Mouse (Mus musculus): ENCODE measurements around the gene Cyp4f39.
"Not testable (repeated sequence)": the region's sequence is repeated elsewhere in the genome, so short reads cannot be mapped to it uniquely, and the experiment has no call there.

Gene Cyp4f39

DNA sequence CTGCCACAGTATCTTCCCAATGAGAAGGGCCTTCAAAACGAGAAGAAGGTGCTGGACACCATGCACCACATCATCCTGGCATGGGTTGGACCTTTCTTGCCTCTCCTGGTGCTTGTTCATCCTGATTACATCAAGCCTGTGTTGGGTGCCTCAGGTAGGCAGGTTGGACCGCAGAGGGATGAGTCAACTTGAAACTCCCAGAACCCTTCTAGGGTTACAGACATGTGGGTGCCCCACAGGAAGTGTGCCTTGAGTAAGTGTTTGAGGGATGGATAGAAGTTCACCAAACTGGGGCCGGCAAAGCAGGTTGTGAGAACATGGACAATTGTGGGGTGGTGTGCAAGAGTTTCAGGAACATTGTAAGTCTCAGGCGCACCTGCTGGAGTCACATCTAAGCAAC lies 18.3 kb downstream of the Cyp4f39 start:
- no peak for DNase-seq (ENCODE audit: extremely low read depth, insufficient read length, low spot score)

DNA sequence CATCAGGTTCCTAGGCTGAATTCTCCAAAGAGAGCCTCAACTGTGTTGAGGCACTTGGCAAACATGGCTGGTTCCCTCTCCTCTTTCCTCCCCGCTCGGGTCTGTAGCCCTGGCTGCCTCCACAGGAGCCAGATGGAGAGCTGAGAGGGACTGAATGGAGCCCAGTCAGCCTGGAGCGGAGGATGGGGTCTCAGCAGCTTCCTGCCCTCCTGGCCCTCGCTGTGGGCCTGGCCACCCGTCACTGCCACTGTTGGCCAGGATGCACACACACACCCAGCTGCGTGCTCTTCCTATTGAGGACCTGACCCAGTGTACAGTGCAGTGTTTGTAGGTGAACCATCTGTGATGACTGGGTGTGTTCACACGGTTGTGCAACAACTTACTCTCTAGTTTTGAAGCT lies 19.7 kb downstream of the Cyp4f39 start:
- DNase-seq (ENCODE audit: extremely low read depth, insufficient read length, low spot score), result no peak

DNA sequence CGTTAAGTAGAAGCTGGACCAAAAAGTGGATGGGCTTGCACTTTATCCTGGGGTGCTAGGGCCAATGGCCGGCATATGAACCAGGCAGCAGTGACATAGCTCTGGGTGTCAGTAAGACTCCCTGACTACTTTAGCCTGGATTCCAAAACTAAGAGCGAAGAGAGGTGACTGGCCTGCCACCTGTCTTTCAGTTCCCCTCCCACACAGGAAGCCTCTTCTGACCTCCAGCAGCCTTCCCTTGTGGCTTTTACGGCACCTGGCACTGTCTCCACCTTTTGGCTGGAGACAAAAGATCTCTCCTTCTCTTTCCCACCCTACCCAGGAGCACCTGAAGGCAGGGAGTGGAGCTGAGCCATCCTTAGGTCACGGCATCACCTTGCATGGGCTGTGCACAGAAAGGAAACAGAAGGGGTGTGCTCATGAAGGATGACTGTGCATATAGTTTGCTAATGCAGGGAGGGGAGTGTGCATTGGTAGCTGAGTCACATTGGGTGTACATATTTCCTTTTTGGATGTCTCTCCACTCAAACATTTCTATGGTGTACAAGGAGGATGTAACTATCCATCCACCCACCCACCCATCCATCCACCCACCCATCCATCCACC lies 22.5 kb downstream of the Cyp4f39 start:
- no peak for DNase-seq (ENCODE audit: extremely low read depth, insufficient read length, low spot score)

DNA sequence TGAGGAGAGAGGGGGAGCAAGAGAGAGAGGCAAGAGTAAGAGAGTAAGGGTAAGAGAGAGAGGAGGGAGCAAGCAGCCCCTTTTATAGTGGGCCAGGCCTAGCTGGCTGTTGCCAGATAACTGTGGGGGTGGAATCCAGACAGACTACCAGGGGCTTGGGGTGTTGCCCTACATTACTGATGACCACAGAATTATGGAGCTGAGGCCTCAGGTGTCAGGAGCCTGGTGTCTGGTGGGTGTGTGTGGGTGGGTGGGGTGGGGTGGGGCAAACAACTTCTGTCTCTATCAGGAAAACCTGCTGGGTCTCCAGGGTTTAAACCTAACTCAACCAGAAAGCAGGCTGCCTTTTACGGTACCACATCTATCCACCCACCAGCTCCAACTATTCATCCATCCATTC lies 24.7 kb downstream of the Cyp4f39 start:
- DNase-seq (ENCODE audit: extremely low read depth, insufficient read length, low spot score), result no peak

DNA sequence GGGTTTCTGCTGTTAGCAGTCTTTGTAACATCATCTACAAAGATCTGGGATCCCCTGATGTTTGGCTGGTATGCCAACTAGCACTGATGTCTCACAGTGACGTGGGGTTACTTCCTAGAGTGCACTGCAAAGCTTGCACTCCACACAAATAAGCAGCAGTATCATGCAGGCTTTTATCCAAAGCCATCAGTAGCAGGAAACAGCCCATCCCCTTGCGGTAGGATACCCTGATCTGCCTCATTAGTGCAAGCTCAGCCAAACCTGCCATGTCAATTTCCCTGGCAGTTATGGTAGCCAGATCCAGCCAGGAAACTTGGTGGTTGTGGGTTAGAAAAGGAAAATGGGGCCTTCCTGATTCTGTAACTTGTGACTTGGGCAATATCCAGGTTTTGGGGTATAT lies 26.2 kb downstream of the Cyp4f39 start:
- no peak for DNase-seq (ENCODE audit: extremely low read depth, insufficient read length, low spot score)

DNA sequence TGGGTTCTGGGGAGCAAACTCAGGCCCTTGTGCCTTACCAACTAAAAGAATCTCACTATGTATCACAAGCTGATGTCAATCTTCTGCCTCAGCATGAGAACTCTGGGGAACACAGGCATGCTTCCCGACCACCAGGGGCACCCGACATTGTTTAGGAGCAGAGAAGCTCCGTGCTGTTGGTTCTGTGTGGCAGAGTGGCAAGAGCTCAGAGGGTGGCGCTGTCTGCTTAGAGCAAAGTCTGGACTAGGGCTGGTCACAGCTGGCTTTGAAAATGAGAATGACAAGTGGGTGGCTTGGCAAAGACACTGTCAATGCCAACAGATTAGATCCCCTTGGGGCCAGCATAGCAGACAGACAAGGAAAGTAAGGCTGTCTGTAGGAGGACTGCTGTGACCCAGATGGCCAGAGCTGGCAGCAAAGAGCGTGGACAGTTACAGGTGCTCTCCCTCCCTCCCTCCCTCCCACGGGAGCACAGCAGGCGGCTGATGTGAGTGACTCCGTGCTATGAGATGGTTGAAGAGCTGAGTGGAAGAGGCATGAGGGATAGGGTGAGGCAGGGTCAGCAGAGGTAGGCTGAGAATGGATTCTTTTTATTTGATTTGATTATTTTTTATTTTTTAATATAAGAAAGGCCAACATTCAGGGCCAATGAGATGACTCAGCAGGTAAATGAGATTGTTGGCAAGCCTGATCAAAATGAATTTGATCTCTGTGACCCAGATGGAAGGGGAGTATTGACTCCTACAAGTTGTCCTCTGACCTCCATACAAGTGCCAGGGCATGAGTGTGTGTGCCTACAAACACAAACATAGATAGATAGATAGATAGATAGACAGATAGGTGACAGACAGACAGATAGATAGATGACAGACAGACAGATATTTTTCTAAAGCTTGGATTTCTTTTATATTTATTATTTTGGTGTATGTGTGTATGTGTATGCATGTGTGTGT lies 27.3 kb downstream of the Cyp4f39 start:
- no peak for DNase-seq (ENCODE audit: extremely low read depth, insufficient read length, low spot score)

DNA sequence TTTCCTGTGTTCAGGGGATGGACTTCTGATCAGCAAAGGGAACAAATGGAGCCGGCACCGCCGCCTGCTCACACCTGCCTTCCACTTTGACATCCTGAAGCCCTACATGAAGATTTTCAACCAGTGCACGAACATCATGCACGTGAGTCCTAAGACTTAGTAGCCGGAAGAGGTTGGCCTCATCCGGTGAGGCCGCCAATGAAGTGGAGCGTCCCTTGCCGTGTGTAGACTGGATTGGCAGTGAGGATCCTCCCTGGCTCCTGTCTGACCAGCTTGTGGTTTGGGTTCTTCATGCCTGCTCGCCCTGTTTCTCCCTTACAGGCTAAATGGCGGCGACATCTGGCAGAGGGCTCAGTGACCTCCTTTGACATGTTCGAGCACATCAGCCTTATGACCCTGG lies 29.2 kb downstream of the Cyp4f39 start:
- no peak for DNase-seq (ENCODE audit: extremely low read depth, insufficient read length, low spot score)

DNA sequence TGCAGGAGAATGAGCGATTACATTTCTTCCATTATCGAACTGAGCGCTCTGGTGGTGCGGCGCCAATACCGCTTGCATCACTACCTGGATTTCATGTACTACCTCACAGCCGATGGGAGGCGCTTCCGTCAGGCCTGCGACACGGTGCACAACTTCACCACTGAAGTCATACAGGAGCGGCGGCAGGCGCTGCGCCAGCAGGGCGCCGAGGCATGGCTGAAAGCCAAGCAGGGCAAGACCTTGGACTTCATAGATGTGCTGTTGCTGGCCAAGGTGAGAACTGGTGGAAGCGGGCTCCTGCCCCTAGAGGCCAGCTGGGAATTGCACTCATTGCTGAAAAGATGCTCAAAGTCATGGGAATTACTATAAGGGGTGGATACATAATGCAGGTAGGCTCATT lies 30.7 kb downstream of the Cyp4f39 start:
- peak; percentile 59 for DNase-seq (ENCODE audit: extremely low read depth, insufficient read length, low spot score)

DNA sequence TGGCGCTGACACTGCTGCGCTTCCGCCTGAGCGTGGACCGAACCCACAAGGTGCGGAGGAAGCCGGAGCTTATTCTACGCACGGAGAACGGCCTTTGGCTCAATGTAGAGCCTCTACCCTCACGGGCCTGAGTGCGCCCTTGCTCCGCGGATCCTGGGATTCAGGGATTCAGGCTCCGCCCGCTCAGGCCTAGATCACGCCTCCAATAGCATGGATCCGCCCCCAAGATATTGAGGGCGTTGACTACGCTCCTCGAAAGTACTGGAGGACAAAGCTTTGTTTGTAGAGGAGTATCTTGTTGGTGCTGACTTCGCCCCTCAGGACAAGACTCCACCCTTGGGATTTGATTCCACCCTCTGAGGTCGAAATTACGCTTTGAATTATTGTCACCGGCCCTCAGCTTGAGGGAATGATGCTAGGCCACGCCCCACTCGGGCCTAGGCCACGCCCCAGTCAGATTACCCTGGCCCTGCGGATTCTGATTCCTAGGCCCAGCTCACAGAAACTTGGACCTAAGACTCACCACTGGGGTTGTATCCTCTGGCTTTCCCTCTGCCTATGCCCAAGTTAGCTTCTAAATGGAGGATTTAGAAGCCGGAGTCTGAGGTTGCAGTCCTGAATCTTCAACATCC lies 39.9 kb downstream of the Cyp4f39 start:
- no peak for DNase-seq (ENCODE audit: extremely low read depth, insufficient read length, low spot score)

DNA sequence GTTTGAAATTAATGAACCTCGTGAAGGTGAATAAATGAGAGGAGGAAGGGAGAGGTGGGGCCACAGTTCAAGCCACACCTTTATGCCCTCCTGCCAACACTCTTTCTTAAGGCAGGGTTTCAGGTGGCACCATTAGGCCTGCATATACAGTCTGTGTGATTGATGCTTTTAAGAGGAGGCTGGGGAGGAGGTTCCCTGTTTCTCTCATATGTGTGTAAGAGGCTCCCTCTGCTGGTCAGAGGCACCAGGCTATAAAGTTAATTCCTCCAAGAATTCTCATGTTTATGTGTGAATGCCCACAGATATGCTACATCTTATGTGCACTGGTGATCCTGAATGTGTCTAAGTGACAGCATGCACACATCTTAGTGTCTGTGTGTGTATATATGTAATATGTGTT lies 42.1 kb downstream of the Cyp4f39 start:
- DNase-seq (ENCODE audit: extremely low read depth, insufficient read length, low spot score), result no peak

DNA sequence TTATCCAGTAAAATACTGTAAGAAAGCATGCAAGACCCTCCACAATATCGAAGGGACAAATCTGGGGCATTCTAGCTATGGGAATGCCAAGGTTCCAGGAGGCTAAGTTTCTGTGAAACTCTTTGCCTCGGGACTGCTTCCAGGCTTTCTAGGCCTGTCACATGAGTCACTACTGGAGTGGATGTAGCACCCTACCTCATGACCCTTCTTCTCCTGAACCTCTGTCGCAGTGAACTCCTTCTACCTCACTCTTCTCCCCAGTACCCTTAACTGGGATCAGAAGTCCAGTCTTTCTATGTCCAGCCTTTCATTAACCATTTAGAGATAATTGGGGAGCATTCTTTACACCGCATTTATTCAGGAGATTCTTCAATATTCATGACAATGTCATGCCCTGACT lies 48.0 kb downstream of the Cyp4f39 start:
- not testable (repeated sequence) for DNase-seq (ENCODE audit: extremely low read depth, insufficient read length, low spot score)

DNA sequence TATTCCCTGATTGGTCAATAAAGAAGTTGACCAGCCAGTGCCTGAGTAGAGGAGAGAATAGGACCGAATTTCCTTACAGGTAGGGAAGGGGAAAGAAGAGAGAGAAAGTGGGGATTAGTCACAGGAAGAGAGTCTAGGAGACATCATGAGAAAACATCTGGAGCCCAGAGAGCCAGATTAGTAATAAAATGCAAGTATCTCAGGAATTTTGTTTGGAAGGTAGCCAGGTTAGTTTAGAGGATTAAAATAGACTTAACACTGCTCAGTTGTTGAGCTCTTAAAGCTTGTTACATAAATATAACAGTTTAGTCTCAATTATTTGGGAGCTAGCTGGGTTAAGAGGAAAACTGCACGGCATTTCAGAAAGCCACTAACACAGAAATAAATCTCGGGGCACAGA lies 48.5 kb downstream of the Cyp4f39 start:
- no peak for DNase-seq (ENCODE audit: extremely low read depth, insufficient read length, low spot score)

DNA sequence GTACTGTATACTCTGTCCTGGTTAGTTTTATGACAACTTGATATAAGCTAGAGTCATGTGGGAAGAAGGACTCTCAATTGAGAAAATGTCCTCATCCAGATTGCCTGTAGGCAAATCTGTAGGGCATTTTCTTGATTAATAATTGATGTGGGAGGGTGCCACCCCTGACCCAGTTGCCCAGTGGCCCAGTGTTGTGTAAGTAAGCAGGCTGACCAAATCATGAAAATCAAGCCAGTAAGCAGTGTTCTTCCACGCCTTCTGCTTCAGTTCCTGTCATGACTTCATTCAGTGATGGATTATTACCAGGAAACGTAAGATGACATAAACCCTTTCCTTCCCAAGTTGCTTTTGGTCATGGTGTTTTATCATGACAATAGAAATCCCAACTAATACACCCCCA lies 50.6 kb downstream of the Cyp4f39 start:
- no peak for DNase-seq (ENCODE audit: extremely low read depth, insufficient read length, low spot score)

DNA sequence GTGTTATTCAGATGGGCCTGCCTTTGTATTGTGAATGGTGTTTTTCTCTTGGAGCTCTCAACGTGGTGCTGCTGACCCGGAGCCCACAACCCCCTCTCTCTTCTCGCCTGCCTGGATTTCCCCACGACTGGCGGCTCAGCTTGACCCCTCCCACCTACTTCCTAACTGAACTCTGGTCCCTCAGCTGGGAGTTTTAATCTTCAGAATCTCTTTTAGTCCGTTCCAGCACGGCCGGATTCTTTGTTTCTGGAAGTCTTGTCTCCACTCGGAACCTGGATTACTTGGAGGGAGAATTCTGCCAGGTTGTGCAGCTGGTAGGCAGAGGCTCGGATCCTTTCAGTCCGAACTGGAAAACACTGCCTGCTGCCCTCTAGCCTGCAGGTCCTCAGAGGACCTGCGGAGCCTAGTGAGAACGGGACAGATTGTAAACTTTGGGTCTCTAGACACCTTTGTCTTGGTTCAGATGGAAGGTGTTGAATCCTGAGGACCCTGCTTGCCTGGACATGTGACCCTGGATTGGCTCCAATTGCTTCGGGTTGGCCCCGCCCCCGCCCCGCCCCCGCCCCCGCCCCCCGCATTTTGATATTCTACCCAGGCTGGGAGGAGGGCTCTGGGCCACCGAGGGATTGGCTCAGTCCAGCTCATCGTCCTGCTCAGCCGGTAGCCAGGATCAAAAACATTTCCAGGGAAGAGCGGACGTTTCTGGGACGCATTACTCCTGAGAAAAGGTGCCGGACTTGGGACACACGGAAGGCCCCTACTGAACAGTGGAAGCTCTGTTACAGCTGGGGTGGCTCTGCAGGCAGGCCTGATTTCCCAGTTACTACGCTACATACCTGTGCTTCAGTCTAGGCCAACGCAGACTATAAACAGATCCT lies 53.6 kb downstream of the Cyp4f39 start, which contains the start of gene Cyp4f17:
Gene Cyp4f17 (plus strand): TSS at position 200 of the 878 bp plus-strand sequence.
- DNase-seq (ENCODE audit: extremely low read depth, insufficient read length, low spot score), result peak; percentile 54

DNA sequence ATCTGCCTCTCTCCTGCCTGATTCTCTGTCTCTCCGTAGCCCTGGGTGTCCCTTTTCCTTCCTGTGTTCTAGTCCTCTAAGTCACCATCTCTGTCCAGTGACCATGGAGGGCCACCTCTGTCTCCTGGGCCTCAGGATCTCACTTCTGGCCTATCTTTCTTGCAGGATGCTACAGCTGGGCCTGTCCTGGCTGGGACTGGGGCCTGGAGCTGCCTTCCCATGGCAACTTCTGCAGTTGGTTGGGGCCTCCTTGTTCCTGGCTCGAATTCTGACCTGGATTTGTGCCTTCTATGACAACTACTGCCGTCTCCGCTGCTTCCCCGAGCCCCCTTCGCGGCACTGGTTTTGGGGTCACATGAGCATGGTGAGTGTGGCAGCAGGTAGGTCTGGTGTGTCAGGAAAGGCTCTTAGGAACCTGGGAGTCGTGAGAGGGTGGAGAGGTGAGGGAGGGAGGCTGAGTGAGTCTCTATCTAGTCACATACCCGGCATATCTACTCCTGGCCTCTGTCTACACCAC lies 54.3 kb downstream of the Cyp4f39 start:
- peak; percentile 46 for DNase-seq (ENCODE audit: extremely low read depth, insufficient read length, low spot score)

DNA sequence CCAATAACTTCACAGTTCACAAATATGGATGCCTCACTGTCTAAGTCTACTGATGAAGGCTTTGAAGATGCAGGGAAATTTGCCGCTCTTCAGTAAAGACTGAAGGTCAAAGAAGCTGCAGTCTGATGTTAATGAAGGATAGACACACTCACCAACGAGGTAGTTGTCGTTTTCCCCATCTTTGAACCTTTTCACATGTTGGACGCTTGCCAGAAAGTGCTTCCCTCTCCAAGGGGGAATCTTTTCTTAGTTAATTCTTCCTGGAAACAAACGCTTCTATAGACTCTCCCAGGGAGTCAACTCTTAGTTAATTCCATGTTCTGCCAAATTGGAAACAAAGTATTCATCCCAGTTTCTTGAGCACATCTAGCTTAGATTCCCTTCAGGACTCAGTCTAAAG lies 63.6 kb downstream of the Cyp4f39 start:
- no peak for DNase-seq (ENCODE audit: extremely low read depth, insufficient read length, low spot score)

DNA sequence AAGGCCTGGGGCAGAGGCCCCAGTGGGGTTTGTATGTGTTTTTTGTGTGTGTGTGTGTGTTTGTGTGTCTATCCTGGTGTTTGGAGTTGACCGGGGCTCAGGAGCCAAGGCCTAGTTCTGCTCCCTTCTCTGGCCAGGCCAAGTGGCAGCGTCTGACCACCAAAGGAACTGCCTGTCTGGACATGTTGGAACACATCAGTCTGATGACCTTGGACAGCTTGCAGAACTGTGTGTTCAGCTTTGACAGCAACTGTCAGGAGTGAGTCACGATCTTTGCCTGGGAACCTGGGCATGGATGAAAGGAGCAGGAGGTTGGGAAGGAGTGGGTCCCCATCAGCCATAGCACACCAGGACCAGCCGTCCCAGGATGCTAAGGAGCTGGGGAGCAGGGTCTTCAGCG lies 69.5 kb downstream of the Cyp4f39 start:
- DNase-seq (ENCODE audit: extremely low read depth, insufficient read length, low spot score), result no peak

DNA sequence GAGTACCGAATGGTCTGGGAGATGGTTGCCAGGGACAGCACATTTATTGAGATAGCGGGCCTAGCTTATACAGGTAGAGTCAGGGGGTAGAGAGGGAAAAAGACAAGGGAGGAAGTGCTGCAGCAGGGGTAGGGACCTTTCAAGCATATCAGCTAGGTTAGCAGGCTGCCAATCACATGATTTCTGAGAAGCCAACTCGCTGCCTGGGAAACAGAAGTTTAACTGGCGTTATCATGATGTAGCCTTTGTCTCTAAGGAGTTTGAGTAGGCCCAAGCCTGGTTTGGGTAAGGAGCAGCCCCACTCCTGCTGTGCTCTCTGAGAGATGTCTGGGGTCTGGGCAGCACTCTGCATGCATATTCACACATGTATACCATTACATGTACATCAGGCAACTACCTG lies 69.9 kb downstream of the Cyp4f39 start:
- DNase-seq (ENCODE audit: extremely low read depth, insufficient read length, low spot score), result no peak

DNA sequence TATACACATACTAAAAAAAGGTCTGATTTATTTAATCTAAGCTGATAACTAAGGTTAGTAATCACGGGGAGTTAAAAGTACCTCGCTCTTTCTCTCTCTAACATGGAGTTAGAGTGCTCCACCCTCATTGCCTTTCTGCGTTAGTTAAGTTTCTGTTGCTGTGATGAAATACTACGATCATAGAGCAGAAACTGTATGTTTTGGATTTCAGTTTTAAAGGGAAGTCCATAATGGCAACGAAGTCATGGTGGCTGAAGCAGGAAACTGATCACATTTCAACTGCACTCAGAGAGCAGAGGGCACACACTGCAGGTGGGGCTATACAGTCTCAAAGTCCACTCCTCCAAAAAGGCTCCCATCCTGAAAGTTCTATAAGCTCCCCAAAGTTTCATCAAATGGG lies 70.3 kb downstream of the Cyp4f39 start:
- no peak for DNase-seq (ENCODE audit: extremely low read depth, insufficient read length, low spot score)

DNA sequence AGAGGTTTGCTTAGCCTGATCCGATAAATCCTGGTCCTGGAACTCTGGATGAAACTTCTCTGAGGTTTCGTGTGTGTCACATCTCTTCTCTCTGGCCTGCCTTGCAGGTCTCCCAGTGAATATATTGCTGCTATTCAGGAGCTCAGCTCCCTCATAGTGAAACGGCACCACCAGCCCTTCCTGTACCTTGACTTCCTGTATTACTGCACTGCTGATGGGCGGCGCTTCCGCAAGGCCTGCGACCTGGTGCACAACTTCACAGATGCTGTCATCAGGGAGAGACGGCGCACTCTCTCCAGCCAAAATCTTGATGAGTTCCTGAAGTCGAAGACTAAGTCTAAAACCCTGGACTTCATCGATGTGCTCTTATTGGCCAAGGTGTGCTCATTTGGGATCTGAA lies 71.4 kb downstream of the Cyp4f39 start:
- DNase-seq (ENCODE audit: extremely low read depth, insufficient read length, low spot score), result no peak
